Mouse (Mus musculus): Measurements from ENCODE around the gene Nr1h2.

Nr1h2 gene

DNA sequence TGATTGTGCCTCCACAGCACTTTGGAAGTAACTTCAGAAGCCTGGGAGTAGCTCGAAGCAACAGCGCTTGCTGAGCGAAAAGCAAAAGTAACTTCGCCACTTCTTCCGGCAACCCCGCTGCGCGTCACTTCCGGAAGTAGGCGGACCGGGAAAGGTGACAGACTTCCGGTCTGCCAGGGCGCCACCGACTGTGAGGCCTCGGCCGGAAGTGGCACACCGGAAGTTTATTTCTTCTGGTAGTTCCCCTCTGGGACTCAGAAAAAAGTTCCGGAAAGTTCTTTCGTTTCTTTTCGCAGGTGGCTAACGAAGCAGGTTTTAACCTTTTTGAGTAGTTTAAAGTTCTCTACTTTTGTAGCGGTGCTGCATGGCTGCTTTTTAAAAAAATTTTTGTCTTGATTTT is at the start of gene Nr1h2:
Gene Nr1h2, minus strand, starts transcription at position 126 of the 400 bp plus-strand sequence.
- peak; percentile 93 to 94 for DNase-seq

DNA sequence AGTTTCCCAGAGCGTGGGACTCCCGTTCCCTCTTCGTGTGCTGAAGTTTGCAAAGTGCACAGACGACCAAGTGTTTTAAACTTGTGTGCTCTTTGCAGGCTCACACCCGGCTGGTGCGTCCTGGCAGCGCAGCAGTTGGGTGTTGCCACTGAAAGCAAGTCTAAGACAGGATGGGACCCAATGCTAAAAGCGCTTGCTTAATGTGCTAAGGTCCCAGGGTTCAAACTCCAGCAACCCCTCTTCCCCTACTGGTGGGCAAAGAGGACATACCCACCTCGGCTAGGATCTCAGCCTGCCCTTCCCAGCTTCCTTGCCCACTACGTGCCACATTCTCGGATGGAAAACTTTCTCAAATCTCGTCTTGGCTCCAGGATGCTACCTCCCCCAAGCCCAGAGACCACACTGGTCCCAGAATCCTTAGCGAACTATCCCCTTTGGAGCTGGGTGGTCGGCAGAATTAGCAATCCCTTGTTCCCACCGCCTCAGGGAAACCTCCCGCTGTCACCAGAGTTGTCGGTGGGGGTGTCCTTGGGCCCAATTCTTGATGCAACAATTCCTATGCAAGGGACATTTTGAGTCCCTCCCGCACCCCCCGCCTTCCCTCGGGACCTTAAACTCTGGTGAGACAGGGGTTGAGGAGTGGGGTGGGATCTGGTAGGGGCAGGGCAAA is 49.6 kb upstream of the Nr1h2 start:
- DNase-seq = peak in 1 of 2 experiments; percentile 54

DNA sequence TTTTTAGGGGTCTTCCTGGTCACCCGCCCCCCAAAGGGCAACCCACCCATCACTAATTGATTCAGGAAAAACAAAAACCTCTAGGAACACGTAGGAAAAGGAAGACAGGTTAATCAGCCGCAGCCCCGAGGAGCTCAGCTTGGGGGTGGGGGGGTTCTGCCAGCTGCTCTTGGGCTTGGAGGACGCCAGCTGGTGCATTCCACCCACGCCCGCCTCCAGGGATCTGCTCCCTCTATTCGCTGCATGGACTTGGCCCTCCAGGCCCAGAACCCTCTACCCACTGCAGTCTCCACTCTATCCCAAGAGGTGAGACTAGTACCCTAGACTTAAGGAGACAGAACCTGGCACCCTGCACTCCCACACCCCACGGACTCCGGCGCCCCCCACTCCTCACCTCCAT is 48.7 kb upstream of the Nr1h2 start:
- peak; percentile 80 for DNase-seq

DNA sequence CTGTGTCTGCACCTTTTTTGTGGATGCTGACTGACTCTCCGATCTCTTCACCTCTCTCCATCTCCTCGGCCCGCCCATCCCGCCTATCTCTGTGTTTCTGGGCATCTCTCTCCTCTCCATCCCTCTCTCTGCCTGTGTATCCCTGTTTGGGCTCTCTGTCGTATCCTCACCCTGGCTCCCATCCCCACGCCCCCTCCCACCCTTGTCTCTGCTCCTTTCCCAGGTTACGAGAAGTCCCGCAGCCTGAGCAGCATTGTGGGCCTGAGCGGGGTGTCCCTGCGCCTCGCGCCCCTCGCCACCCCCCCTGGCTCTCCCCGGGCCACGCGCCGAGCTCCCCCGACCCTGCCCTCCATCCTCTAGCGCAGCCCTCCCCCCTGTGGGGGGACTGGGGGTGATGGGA is 47.9 kb upstream of the Nr1h2 start:
- DNase-seq = peak in 1 of 2 experiments; percentile 43

GRCm38 (mm10) chr7:44600691-44601262 is 47.0 kb upstream of the Nr1h2 start:
- no peak for DNase-seq

DNA sequence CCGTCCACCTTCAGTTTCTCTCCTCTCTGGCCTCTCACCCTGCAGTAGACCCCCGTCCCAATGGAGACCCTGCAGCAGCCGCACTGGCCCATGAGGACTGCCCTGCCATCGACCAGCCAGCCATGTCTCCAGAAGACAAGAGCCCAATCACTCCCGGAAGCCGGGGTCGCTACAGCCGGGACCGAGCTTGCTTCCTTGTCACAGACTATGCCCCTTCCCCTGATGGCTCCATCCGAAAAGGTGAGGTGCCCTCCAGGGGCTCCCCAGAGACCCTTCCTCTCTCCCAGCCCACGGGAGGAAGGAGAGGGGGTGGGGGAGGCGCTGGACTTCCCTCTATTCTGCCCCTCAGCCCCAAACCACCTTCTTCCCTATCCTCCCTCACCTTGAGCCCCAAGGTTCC is 44.6 kb upstream of the Nr1h2 start:
- no peak for DNase-seq

- DNase-seq = no peak
Measured at GRCm38 (mm10) chr7:44597666-44598065, 43.9 kb upstream of the Nr1h2 start.

- peak in 1 of 2 experiments; percentile 40 for DNase-seq
Measured at GRCm38 (mm10) chr7:44596996-44597538, 43.3 kb upstream of the Nr1h2 start.

DNA sequence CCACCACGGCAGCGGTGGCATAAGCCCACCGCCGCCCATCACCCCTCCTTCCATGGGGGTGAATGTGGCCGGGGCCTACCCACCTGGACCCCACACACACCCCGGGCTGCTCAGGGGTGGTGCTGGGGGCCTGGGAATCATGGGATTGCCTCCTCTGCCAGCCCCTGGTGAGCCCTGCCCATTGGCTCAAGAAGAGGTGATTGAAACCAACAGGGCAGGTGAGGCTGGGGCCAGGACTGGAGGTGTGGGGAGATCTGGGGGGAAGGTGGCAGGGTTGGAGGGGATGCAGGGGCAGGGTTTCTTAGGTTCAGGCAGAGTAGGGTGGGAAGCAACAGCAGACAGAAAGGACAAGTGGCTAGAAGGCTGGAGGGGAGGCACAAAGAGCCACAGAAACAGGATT is 42.3 kb upstream of the Nr1h2 start:
- peak in 1 of 2 experiments; percentile 45 for DNase-seq

GRCm38 (mm10) chr7:44595131-44595561 is 41.4 kb upstream of the Nr1h2 start:
- peak in 1 of 2 experiments; percentile 51 for DNase-seq

DNA sequence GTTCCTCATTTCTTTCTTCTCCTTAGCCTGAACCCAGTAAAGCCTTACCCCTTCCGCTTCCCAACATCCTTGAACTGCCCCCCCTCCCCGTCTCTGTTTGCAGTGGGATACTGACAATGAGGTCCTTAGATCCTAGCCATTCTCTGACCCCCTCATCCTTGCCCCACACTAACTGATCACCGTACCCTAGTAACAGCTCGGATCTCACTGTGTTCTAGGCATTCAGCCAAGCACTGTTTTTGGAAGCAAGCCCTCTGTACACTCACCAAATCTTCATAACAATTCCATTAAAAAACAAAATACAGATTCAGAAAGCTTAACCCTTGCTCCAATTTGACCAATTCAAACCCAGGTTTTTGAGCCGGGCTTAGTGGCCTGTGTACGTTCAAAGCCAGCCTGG is 40.5 kb upstream of the Nr1h2 start:
- peak; percentile 85 to 89 for DNase-seq

DNA sequence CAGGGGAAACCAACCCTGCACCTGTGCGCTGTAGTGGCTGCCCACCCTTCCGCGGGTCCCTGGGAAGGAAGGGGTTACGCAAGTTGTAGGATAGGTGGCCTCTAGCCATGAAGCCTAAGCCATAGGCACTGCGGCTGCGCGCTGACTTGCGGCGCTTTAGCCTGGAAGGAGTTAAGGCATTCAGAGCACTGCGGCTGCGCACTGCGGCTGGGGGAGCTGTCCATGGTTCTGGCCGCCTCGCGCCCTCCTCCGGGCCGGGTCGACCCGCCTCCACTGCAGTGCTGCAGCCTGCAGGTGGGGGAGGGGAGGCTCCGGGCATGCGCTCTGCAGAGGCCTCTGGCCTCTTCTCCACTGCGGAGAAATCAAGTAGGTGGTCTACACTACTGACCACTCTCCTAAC is 40.0 kb upstream of the Nr1h2 start:
- DNase-seq = peak; percentile 98

DNA sequence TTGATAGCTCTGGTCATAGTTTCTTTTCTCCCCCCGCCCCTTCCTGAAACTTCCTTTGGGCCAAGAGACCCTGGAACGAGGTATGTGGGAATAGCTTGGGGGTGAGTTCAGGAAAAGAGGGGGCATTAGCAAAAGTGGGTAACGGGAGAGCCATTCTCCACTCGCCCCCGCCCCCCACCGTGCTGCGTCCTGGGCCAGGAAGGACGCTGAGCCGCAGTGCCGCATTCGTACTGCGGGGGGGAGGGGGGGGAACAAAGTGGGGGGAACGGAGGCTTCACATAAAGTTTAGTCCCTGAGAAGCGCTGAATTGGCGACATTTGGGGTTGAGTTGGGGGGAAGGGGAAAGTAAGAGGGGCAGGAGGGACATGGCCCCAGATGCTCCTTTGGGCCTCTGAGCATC is 39.3 kb upstream of the Nr1h2 start:
- peak in 1 of 2 experiments; percentile 59 for DNase-seq

- peak; percentile 52 to 71 for DNase-seq
Measured at GRCm38 (mm10) chr7:44591348-44592116, 37.8 kb upstream of the Nr1h2 start.

GRCm38 (mm10) chr7:44590402-44591347 is 36.9 kb upstream of the Nr1h2 start, which contains the start of gene Kcnc3:
Gene Kcnc3 (plus strand): TSS chr7:44590664.
- peak; percentile 95 to 99 for DNase-seq

DNA sequence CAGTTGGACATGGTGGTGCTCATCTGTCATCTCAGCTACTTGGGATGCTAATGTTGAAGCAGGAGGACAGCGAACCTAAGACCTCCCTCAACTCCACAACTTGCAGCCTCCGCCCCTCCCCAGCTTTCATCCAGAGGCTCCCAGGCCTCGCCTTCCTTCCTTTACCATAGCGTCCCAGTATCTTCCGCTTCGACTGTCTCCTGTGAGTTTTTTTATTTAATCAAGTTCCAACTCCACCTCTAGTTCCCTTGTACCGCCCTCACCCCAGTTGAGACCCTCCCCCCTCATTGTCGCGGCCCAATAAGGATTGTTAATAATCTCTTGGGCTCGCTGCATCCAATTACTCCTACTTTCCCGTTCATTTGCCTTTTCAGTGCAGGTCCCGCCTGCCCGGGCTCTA is 36.2 kb upstream of the Nr1h2 start:
- peak; percentile 54 to 55 for DNase-seq

GRCm38 (mm10) chr7:44589149-44589548 is 35.4 kb upstream of the Nr1h2 start:
- DNase-seq = peak; percentile 96 to 99

DNA sequence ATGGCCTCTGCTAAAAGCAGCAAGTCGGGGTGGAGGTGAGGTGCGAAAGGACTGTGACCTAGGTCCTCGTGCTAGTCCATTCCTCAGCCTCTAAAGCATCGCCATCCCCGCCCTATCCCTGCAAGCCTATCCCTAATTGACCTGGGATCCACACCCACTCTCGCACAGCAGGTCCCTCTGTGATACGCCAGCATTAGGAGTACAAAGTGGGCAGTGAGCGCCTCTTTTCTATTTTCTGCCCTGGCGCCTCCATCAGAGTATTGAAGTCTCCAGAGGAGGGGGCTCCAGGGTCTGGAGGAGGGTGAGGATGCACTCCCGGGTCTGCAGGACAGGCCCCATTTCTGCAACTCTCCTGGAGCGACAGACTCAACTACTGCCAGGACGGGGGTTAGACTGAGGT is 34.6 kb upstream of the Nr1h2 start:
- DNase-seq = peak; percentile 54 to 61

DNA sequence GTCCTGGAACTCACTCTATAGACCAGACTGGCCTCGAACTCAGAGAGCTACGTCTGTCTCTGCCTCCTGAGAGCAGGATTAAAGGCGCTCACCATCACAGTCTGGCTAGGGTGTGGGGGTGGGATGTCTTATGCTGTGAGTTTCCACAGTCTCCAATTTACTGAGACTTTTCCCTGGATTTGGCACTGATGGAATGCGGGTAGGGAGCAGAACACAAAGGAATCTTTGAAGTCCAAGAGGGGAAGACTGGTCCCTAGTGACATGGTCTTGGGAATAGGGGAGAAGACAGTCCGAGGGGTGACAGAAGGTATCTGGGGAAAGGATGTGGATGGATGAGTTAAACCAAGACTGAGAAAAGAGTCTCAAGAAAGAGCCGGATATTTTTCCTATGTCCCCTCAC is 33.9 kb upstream of the Nr1h2 start:
- DNase-seq = peak in 1 of 2 experiments; percentile 19

DNA sequence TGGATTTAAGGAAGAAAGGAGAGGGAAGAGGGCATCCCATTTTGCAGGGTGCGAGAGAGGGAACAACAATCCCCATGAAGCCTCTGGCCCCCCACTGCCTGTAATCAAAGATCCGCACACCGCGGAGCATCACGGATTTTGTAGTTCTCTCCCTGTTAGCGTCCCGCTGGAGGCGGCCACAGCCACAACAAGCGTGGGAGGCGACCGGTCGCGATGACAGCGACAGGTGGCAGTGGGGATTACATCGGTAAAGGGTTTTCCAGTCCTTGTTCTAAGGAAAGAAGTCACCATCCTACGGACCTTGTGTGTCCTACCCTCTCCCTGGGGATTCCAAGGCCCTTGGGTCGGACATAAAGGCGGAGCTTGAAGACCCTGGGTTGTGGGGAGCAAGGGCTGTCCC is 33.2 kb upstream of the Nr1h2 start:
- peak; percentile 89 to 95 for DNase-seq

- DNase-seq = peak; percentile 85 to 86
Measured at GRCm38 (mm10) chr7:44586518-44586917, 32.8 kb upstream of the Nr1h2 start.

DNA sequence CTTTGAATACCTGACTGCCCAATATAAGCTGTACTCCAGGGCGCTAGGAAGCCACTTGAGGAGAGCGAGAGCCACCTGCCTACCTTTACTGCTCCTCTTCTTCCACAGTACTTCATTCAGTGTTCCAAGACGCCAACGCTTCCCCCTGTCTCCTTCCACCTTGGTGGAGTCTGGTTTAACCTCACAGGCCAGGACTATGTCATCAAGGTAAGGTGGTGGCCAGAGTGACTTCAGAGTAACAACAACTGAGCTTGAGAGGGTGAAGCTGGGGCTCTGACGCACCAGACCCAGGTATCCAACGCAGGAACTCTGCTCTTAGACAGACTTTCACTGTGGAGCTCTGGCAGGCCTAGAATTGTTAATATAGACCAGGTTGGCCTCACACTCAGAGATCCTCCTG is 31.9 kb upstream of the Nr1h2 start:
- DNase-seq = no peak
